Comparison of ENCODE assay signal across 8 mouse cellular contexts in genomic region chr11:116623281-116624124, GRCm38 (mm10). TPM values are rescaled to one million over a fixed set of nuclear protein-coding genes. Genes with fewer than 3 reads are reported as not detected.
DNase-seq lines count a peak whose midpoint lies in the region; ATAC-seq lines count a peak whose summit lies in the region.

No protein-coding gene starts in this region.

- H3K9me3 ChIP-seq in heart, embryonic 13.5 days: no peaks in the 10 kb centered on the region
- H3K9me3 ChIP-seq in hindbrain, embryonic 15.5 days: no peaks in the 10 kb centered on the region
- no peaks in the 10 kb centered on the region for H3K9me3 ChIP-seq in lung, embryonic 15.5 days
- no peaks in the 10 kb centered on the region for H3K9me3 ChIP-seq in stomach, embryonic 16.5 days (replicated peaks; ENCODE audit: control insufficient read depth, low read length)

- 7% methylated on average over 38 of the region's 40 CpGs for WGBS in heart, embryonic 13.5 days
- WGBS in hindbrain, embryonic 15.5 days: 7% methylated on average over 40 of the region's 40 CpGs
- 5% methylated on average over 40 of the region's 40 CpGs for WGBS in lung, embryonic 15.5 days
- 8% methylated on average over 40 of the region's 40 CpGs for whole genome bisulfite sequencing in stomach, embryonic 16.5 days

- peak overlapping the region; percentile 67 for H3K4me3 ChIP-seq in heart, embryonic 13.5 days
- peak overlapping the region; percentile 95 for H3K4me3 ChIP-seq in brown adipose tissue, adult 24 weeks (ENCODE audit: insufficient read depth, low read depth, low read length)
- H3K4me3 ChIP-seq in hindbrain, embryonic 15.5 days: peak overlapping the region; percentile 47
- H3K4me3 ChIP-seq in lung, embryonic 15.5 days: peak overlapping the region; percentile 80
- H3K4me3 ChIP-seq in stomach, embryonic 16.5 days (replicated peaks; ENCODE audit: low read length): peak overlapping the region; percentile 77

- no peaks in the 10 kb centered on the region for H3K27me3 ChIP-seq in heart, embryonic 13.5 days (replicated peaks)
- peaks cover 28% of the 10 kb centered on the region for H3K27me3 ChIP-seq in hindbrain, embryonic 15.5 days
- no peaks in the 10 kb centered on the region for H3K27me3 ChIP-seq in lung, embryonic 15.5 days
- H3K27me3 ChIP-seq in stomach, embryonic 16.5 days (ENCODE audit: control insufficient read depth, insufficient read depth, low read length): no peaks in the 10 kb centered on the region

- DNase-seq in heart, postnatal 4 days: no peak
- DNase-seq in ovary, adult 18-20 months (ENCODE audit: low spot score): no peak
- no peak for DNase-seq in urinary bladder, postnatal 36 days (ENCODE audit: low spot score in 2 of 2)

- H3K4me2 ChIP-seq in heart, embryonic 13.5 days: peak overlapping the region; percentile 77
- peak overlapping the region; percentile 72 for H3K4me2 ChIP-seq in hindbrain, embryonic 15.5 days
- peak overlapping the region; percentile 82 for H3K4me2 ChIP-seq in lung, embryonic 15.5 days
- peak overlapping the region; percentile 65 for H3K4me2 ChIP-seq in stomach, embryonic 16.5 days (ENCODE audit: low read depth, low read length)

- H3K9ac ChIP-seq in heart, embryonic 13.5 days: peak overlapping the region; percentile 83
- peak overlapping the region; percentile 38 for H3K9ac ChIP-seq in hindbrain, embryonic 15.5 days
- peak overlapping the region; percentile 68 for H3K9ac ChIP-seq in lung, embryonic 15.5 days
- peak overlapping the region; percentile 82 for H3K9ac ChIP-seq in stomach, embryonic 16.5 days (ENCODE audit: low read length)

- H3K27ac ChIP-seq in heart, embryonic 13.5 days (replicated peaks): peak overlapping the region; percentile 29; the same call in 1 of the 2 replicates
- peak overlapping the region; percentile 91 for H3K27ac ChIP-seq in brown adipose tissue, adult 24 weeks (replicated peaks; ENCODE audit: low read depth, low read length)
- no peak overlapping the region for H3K27ac ChIP-seq in hindbrain, embryonic 15.5 days (replicated peaks)
- peak overlapping the region; percentile 52; the same call in 1 of the 2 replicates for H3K27ac ChIP-seq in lung, embryonic 15.5 days
- peak overlapping the region; percentile 19; the same call in 1 of the 2 replicates for H3K27ac ChIP-seq in stomach, embryonic 16.5 days (ENCODE audit: low read length)

- H3K4me1 ChIP-seq in heart, embryonic 13.5 days: peaks cover 84% of the 10 kb centered on the region
- peaks cover 42% of the 10 kb centered on the region for H3K4me1 ChIP-seq in brown adipose tissue, adult 24 weeks (ENCODE audit: control insufficient read depth, insufficient read depth, insufficient read length, low read length)
- peaks cover 44% of the 10 kb centered on the region for H3K4me1 ChIP-seq in hindbrain, embryonic 15.5 days (replicated peaks)
- H3K4me1 ChIP-seq in lung, embryonic 15.5 days: peaks cover 62% of the 10 kb centered on the region
- peaks cover 39% of the 10 kb centered on the region for H3K4me1 ChIP-seq in stomach, embryonic 16.5 days (ENCODE audit: control insufficient read depth, insufficient read depth, low read length)

- ATAC-seq in heart, embryonic 13.5 days (ENCODE audit: extremely low read depth, insufficient number of reproducible peaks, low FRiP score, low TSS enrichment): no peak; the same call in 1 of the 2 replicates
- ATAC-seq in hindbrain, embryonic 15.5 days (ENCODE audit: low FRiP score, low read depth): no peak
- ATAC-seq in lung, embryonic 15.5 days (ENCODE audit: borderline replicate concordance, extremely low read depth, low FRiP score, low TSS enrichment): no peak
- ATAC-seq in stomach, embryonic 16.5 days (ENCODE audit: insufficient read depth, low FRiP score): no peak

- H3K36me3 ChIP-seq in heart, embryonic 13.5 days: no peaks in the 10 kb centered on the region
- H3K36me3 ChIP-seq in hindbrain, embryonic 15.5 days: no peaks in the 10 kb centered on the region
- no peaks in the 10 kb centered on the region for H3K36me3 ChIP-seq in lung, embryonic 15.5 days
- no peaks in the 10 kb centered on the region for H3K36me3 ChIP-seq in stomach, embryonic 16.5 days (ENCODE audit: control insufficient read depth, insufficient read depth, low read length)

RNA-seq across cellular contexts. Expression of gene Rhbdf2, which starts 3.3 kb away (rescaled TPM):
- polyA plus RNA-seq in heart, embryonic 13.5 days (2015; fragmentation: Nextera tagmentation; extraction: Ambion mirVana): 7.2 and 8.0 TPM in 2 replicates
- 10 to 100 TPM; 16.4 to 17.5 TPM for total RNA-seq in heart, postnatal 4 days (2021)
- polyA plus RNA-seq in brown adipose tissue, adult 24 weeks (2012; ENCODE audit: insufficient read depth, insufficient read length, missing spikeins): 4.4 and 8.2 TPM in 2 replicates
- 1.1 and 1.6 TPM in 2 replicates for polyA plus RNA-seq in hindbrain, embryonic 15.5 days (2015; fragmentation: Nextera tagmentation; extraction: Ambion mirVana)
- 12.5 and 13.5 TPM in 2 replicates for polyA plus RNA-seq in lung, embryonic 15.5 days (2015; fragmentation: Nextera tagmentation; extraction: Ambion mirVana)
- polyA plus RNA-seq in stomach, embryonic 16.5 days (2015; fragmentation: Nextera tagmentation; extraction: Ambion mirVana): 8.2 and 9.3 TPM in 2 replicates

RNA-seq across cellular contexts. Expression of gene Prcd, which starts 29.8 kb away (rescaled TPM):
- polyA plus RNA-seq in heart, embryonic 13.5 days (2015; fragmentation: Nextera tagmentation; extraction: Ambion mirVana): 0.51 and 0.93 TPM in 2 replicates
- total RNA-seq in heart, postnatal 4 days (2021): 1 to 10 TPM; 1.1 to 1.5 TPM
- 1.5 TPM in 1 of 2 replicates, not detected in the other for polyA plus RNA-seq in brown adipose tissue, adult 24 weeks (2012; ENCODE audit: insufficient read depth, insufficient read length, missing spikeins)
- 2.8 and 3.8 TPM in 2 replicates for polyA plus RNA-seq in hindbrain, embryonic 15.5 days (2015; fragmentation: Nextera tagmentation; extraction: Ambion mirVana)
- 1.8 and 3.2 TPM in 2 replicates for polyA plus RNA-seq in lung, embryonic 15.5 days (2015; fragmentation: Nextera tagmentation; extraction: Ambion mirVana)
- 1.1 and 1.6 TPM in 2 replicates for polyA plus RNA-seq in stomach, embryonic 16.5 days (2015; fragmentation: Nextera tagmentation; extraction: Ambion mirVana)

RNA-seq across cellular contexts. Expression of gene Cygb, which starts 30.6 kb away (rescaled TPM):
- polyA plus RNA-seq in heart, embryonic 13.5 days (2015; fragmentation: Nextera tagmentation; extraction: Ambion mirVana): 2.6 TPM in 2 replicates
- total RNA-seq in heart, postnatal 4 days (2021): 10 to 100 TPM; 46.2 to 57.9 TPM
- 13.4 and 18.7 TPM in 2 replicates for polyA plus RNA-seq in brown adipose tissue, adult 24 weeks (2012; ENCODE audit: insufficient read depth, insufficient read length, missing spikeins)
- polyA plus RNA-seq in hindbrain, embryonic 15.5 days (2015; fragmentation: Nextera tagmentation; extraction: Ambion mirVana): 25.7 and 29.1 TPM in 2 replicates
- 11.2 and 11.9 TPM in 2 replicates for polyA plus RNA-seq in lung, embryonic 15.5 days (2015; fragmentation: Nextera tagmentation; extraction: Ambion mirVana)
- polyA plus RNA-seq in stomach, embryonic 16.5 days (2015; fragmentation: Nextera tagmentation; extraction: Ambion mirVana): 19.6 and 24.8 TPM in 2 replicates

RNA-seq across cellular contexts. Expression of gene Aanat, which starts 37.3 kb away (rescaled TPM):
- not detected in 2 replicates for polyA plus RNA-seq in heart, embryonic 13.5 days (2015; fragmentation: Nextera tagmentation; extraction: Ambion mirVana)
- total RNA-seq in heart, postnatal 4 days (2021): not detected
- polyA plus RNA-seq in brown adipose tissue, adult 24 weeks (2012; ENCODE audit: insufficient read depth, insufficient read length, missing spikeins): not detected in 2 replicates
- polyA plus RNA-seq in hindbrain, embryonic 15.5 days (2015; fragmentation: Nextera tagmentation; extraction: Ambion mirVana): 0.14 TPM in 1 of 2 replicates, not detected in the other
- not detected in 2 replicates for polyA plus RNA-seq in lung, embryonic 15.5 days (2015; fragmentation: Nextera tagmentation; extraction: Ambion mirVana)
- polyA plus RNA-seq in stomach, embryonic 16.5 days (2015; fragmentation: Nextera tagmentation; extraction: Ambion mirVana): not detected in 2 replicates

RNA-seq across cellular contexts. Expression of gene Ube2o, which starts 42.3 kb away (rescaled TPM):
- 7.9 and 8.3 TPM in 2 replicates for polyA plus RNA-seq in heart, embryonic 13.5 days (2015; fragmentation: Nextera tagmentation; extraction: Ambion mirVana)
- 10 to 100 TPM; 29.1 to 33.8 TPM for total RNA-seq in heart, postnatal 4 days (2021)
- polyA plus RNA-seq in brown adipose tissue, adult 24 weeks (2012; ENCODE audit: insufficient read depth, insufficient read length, missing spikeins): 7.1 and 7.8 TPM in 2 replicates
- 35.0 and 36.7 TPM in 2 replicates for polyA plus RNA-seq in hindbrain, embryonic 15.5 days (2015; fragmentation: Nextera tagmentation; extraction: Ambion mirVana)
- 12.6 and 14.8 TPM in 2 replicates for polyA plus RNA-seq in lung, embryonic 15.5 days (2015; fragmentation: Nextera tagmentation; extraction: Ambion mirVana)
- 4.8 and 5.1 TPM in 2 replicates for polyA plus RNA-seq in stomach, embryonic 16.5 days (2015; fragmentation: Nextera tagmentation; extraction: Ambion mirVana)
